Mouse (Mus musculus) spleen, adult 12 weeks (tissue): Measurements from ENCODE around the gene Trip6.

ENCODE experiments used
- DNase-seq: peaks from one replicate; pipeline ENCODE4 v3.0.0; 2022; ENCODE audit warnings: low spot score

The Trip6 gene

DNA sequence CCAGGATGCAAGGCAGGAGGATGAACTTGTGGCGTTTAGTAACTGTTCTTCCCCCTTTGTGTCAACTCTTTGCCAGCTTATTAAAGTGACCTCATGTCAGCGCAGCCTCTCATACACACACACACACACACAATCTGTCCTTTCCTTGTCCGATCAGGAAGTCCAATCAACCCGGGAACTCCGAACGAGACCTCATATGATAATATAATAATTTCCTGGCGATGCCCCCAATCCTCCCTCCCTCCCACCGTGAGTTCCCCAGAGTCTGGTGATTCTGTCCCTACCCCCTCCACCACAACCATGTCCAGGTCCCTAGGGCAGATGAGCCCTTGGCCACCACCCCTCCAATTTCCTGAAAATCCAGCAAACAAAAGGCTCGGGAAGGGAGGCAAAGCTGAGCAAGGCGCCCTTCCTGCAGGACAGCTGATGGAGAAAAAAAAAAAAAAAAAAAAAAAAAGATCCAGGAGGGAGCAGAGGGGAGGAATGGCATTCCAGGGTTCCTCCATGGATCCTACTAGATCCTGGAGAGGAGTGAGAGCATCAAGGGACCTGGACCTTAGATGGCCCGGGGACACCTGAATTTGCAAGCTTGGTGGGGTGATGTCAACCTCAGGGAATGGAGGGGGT lies 24.6 kb upstream of the Trip6 start:
- DNase-seq: no peak

DNA sequence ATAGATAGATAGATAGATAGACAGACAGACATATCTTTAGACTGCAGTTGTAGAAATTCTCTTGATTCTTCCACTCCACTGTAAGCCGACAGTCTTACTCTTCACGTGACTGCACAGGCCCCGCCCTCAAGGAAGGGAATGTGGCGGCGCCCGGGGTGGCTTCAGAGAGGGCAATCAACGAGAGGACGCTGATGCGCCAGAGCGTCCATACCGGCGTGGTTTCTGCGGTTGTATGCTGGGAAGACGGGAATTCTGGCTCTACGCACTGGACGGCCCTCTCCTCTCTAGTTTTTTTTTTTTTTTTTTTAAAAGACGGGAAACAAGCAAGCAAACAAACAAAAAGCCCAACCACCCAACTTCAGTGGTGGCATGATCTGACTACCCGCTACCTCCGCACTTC lies 24.1 kb upstream of the Trip6 start:
- peak; percentile 74 for DNase-seq

DNA sequence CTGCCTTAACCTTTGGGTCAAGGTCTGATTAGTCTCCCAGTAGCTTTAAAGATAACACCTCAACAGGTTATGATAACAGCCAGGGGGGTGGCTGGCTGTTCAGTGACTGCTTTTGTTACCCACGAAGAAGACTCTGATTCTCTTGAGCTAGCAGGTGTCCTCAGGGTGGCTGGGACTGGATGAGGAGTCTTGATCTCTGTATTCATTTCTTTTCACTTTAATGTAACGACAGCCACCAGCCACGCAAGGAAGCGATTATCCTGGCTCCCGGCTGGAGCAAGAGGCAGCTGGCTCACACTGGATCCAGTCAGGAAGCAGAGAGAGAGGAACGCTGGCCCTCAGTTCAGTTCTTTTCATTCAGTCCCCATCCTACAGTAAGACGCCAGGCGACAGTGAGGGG lies 23.0 kb upstream of the Trip6 start:
- no peak for DNase-seq

DNA sequence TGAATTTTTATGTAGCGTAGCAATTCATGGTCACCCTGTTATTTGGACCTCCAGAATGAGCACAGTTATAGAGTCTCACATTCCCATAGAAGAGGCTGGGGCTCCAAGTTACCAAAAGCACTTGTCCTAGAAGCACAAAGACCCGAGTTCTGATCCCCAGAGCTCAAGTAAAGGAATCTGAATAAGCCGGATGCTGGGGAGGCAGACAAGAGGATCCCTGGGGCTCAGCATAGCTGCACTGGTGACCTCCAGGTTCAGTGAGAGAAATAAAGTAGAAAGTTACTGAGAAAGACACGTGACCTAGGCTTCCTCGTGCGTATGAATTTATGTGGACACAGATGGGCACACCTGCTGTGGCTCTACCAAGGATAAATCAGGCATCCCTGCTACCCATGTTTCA lies 20.9 kb upstream of the Trip6 start:
- DNase-seq: no peak

DNA sequence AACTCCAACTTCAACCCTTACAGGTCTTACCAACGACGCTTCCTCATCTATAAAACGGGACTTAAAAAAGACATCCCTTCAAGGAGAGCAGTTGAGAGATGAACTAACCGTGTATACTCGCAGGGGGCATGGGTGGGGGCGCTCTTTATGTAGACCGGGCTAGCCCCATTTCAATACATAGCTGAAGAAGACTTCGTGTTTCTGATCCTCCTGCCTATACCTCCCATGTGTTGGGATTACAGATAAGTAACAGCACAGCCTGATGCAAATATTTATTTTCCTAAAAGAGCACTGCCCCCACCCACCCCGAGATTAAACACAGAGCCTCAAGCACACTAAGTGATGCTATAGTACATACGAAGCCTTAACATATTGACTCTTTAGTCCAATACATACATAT lies 20.1 kb upstream of the Trip6 start:
- no peak for DNase-seq

- peak; percentile 85 for DNase-seq
Observed at GRCm38 (mm10) chr5:137333512-137334174, 19.4 kb upstream of the Trip6 start, which contains the start of gene Slc12a9. Gene Slc12a9 (minus strand): TSS chr5:137333597.

- no peak for DNase-seq
Observed at GRCm38 (mm10) chr5:137332857-137333511, 18.8 kb upstream of the Trip6 start.

DNA sequence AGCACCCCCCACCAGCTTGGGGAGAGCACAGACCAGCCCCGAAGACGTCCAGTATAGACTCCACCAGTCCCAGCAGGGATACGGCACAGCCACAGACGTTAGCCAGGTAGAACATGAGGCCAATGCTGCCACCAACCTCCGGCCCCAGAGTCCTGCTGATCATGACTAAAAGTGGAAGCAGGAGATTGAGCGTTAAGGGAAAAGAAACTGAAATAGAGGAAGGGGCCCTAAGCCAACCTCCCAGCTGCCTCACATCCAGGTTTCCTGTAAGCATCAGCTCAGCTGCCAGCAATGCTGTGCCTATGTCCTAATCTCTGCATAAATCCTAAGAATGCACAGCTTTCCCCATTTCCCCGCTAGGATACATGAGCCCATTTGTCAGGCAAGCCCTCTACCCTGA lies 16.7 kb upstream of the Trip6 start:
- DNase-seq: no peak

GRCm38 (mm10) chr5:137320996-137321395 lies 6.8 kb upstream of the Trip6 start:
- DNase-seq: no peak

- no peak for DNase-seq
Observed at GRCm38 (mm10) chr5:137318570-137318969, 4.4 kb upstream of the Trip6 start.

DNA sequence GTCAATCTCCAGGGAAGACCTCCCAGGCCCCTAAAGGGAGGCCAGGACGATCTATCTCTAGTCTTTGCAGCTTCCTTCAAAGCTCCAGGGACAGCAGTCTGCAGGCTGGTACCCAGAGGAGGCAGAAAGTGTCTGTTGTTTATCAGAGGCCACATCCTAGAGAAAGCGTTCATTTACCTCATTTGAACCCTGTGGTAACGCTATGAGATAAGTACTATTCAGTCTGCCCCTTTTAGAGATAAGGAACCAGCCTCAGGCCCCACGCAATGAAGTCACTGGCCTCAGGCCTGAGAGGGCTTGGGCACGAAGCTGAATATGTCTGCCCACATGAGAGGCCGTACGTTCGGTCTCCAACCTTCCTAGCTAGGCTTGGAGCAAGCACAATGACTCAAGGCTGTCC lies 3.2 kb upstream of the Trip6 start:
- DNase-seq: no peak

- no peak for DNase-seq
Observed at GRCm38 (mm10) chr5:137315084-137315903, 1.1 kb upstream of the Trip6 start.

GRCm38 (mm10) chr5:137313466-137314192 lies 575 bp downstream of the Trip6 start:
- no peak for DNase-seq

DNA sequence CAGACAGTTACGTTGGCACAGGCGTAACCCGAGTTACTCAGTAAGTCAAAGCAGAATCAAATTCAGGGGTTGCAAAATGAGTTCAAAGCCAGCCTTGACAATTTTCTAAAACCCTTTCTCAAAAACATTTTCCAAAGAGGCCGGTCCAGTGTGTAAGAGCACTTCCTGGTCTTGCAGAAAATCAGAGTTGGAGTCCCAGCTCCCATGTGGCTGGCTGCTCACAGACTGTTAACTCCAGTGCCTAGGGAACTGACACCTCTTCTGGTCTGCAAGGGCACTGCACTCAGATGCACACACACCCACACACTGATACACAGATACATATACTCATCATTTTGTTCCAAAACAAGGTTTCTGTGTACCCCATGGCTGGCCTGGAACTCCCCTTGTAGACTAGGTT lies 5.8 kb downstream of the Trip6 start:
- DNase-seq: no peak

DNA sequence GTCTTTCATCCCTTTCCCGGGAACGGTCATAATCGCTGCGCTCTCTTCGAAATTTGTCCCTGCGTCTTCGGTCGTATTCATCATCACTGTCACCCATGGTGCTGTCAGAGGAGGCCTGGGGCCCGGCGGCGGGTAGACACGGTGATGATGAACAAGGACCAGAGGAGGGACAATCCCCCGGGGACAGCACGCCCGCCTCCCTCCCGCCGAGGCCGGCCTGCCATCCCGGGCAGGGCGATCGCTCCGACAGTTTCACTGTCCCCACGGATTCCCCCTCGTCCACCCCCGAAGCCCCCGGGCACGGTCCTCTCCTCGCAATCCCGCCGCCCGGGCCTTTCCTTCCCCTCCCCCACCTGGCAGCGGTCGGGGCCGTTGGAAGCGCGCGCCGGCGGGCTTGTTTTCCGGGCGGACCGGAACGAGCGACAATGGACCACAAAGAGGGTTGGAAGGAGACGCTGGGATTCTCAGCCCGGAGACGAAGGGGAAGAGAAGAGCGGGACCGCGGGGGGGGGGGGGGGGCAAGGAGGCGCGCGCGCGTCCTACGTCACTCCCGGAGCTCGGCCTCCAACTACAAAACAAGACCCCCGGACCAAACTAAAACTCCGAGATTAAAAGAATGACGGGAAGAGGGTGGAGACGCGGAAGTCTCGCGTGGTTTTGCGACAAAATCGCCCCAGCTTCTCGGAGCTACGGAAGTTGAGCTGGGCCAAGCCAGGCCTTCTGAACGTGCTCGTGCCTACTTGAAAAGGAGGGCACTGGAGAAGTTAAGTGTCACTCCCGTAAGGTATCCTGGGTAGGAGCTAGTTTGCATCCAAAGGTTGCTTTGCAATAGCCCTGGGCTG lies 6.9 kb downstream of the Trip6 start, which contains the start of gene Srrt:
Srrt (minus strand) TSS at position 604 of the 842 bp plus-strand sequence.
- DNase-seq: peak; percentile 82

GRCm38 (mm10) chr5:137306439-137307005 lies 7.7 kb downstream of the Trip6 start:
- DNase-seq: no peak

DNA sequence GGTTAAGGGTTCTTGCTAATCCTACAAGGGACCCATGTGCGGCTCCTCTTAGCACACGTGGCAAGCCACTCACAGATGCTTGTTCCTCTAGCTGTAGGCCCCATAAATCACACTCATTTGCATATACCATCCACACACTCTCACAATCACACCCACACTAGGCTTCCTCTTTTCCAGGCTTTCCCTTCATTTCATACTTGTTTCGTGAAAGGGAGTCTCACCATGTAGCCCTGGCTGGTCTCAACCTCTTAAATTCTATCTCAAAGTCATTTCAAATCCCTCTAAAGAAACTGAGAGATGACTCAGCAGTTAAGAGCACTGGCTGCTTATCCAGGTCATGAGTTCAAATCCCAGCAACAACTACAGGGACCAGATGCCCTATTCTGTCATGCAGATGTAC lies 8.4 kb downstream of the Trip6 start:
- no peak for DNase-seq

DNA sequence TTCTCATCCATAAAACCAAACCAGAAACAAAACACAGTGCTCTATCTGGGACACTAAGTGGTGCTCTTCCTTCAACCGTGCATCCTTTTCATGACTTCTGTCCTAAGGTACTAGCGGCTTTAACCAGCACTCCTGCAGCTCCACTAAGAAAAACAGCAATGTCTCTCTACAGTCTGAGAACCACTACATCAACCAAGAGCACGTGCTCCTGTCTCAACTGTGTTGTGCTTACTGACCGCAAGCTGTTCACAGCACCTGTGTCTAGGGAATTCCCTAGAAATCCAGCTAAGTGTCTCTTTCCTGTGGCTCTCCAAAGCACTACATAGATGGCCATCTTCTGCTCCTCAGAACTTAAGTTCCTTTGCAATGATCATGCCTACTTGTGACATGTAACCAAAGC lies 9.4 kb downstream of the Trip6 start:
- no peak for DNase-seq

GRCm38 (mm10) chr5:137304165-137304564 lies 10.0 kb downstream of the Trip6 start:
- no peak for DNase-seq

DNA sequence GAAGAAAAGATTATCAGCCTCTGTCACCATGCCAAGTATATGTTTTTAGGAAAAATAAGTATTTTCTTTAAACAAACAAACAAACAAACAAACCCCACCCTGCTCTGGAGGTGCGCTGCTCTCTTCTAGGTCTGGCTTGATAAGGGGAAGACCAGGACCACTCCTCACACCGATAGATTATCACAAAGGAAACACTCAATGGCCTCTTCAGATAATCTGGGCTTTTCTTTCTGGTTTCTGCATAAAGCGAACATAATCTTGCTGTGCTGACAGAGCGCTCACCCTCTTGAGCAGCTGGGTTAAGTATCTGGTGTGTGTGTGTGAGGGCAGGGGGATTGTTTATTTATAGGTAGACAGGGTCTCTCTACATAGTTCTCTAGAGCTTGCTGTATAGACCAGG lies 10.6 kb downstream of the Trip6 start:
- DNase-seq: no peak

DNA sequence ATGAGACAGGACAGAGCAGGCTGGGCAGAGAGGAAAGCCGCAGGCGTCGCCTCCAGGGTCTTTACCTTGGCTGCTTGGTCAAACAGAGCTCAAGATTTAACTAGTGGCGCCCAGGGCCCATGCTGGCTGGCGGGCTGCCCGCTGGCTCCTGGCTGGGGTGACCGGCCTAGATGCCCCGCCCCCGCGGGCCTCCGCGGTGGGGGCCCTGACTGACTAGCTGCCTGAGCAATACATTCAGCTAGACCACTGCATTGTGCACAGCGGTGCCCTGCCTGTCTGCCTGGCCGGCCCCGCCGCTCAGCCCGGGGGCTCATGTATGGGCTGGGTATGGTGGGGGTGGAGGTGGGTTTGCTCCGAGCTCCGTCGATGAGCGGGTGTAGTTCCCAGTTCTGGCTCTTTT lies 13.0 kb downstream of the Trip6 start:
- DNase-seq: no peak
